Comparison of ENCODE assay signal across 8 mouse cellular contexts in the genomic region with DNA sequence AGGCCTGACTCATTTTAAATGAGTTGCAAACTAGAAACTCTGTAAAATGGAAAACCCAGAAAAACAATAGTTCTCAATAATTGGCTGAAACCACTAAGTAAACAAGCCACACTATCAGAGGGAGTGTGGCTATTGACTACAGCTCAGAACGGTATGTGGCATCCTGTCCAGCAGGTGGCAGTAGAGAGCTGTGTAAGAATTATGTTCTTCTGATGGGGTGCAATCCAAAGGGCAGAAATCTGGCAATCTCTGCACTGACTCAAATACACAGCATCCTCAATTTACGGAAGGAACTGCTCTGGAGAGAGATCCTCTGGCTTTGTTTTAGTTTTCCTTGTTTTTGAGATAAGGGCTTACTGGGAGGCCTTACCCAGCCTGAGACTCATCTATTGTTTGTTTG. TPM values are rescaled to one million over a fixed set of nuclear protein-coding genes. Genes with fewer than 3 reads are reported as not detected.
DNase-seq lines count a peak whose midpoint lies in the region; ATAC-seq and TF ChIP-seq lines count a peak whose summit lies in the region.

No protein-coding gene starts in this region.

- H3K4me2 ChIP-seq in lung, postnatal 0 days (replicated peaks; ENCODE audit: low read depth, low read length): no peak overlapping the region

- H3K9ac ChIP-seq in lung, postnatal 0 days (replicated peaks; ENCODE audit: low read depth): no peak overlapping the region

- intact Hi-C loops in heart, postnatal 25 days (cut with DNase I): loop anchor here (1.0 to 5.0 kb wide), 3 partner anchors 87 to 175 kb away; no protein-coding TSS in a partner anchor

- no peak overlapping the region for H3K27ac ChIP-seq in lung, postnatal 0 days (ENCODE audit: low read length)

- TF ChIP-seq EP300 in lung, postnatal 0 days (IDR thresholded peaks at IDR 0.05): no peak

- no peaks in the 10 kb centered on the region for H3K9me3 ChIP-seq in lung, postnatal 0 days (ENCODE audit: low read length)

- H3K4me3 ChIP-seq in lung, postnatal 0 days (ENCODE audit: low read depth, low read length): no peak overlapping the region

- peak; percentile 78 for ATAC-seq in erythroid progenitor cell, adult 5-6 weeks (replicated peaks; ENCODE audit: low FRiP score, poor library complexity, severe bottlenecking)
- ATAC-seq in lung, postnatal 0 days: peak; percentile 76

- no peaks in the 10 kb centered on the region for H3K27me3 ChIP-seq in lung, postnatal 0 days (replicated peaks; ENCODE audit: insufficient read depth, low read length)

- TF ChIP-seq CTCF in lung, postnatal 0 days (IDR thresholded peaks at IDR 0.05): peak; percentile 95

- WGBS in lung, postnatal 0 days: 0% methylated on average over 2 of the region's 2 CpGs

- H3K4me1 ChIP-seq in lung, postnatal 0 days (ENCODE audit: insufficient read depth, low read depth, low read length): no peaks in the 10 kb centered on the region

- no peaks in the 10 kb centered on the region for H3K36me3 ChIP-seq in lung, postnatal 0 days (ENCODE audit: insufficient read depth, low read length)

- peak; percentile 89 for DNase-seq in ES-CJ7 (ENCODE audit: low read depth, low spot score)
- DNase-seq in brain, embryonic 18.5 days (ENCODE audit: low read depth, low spot score): peak; percentile 72
- DNase-seq in heart, postnatal 25 days (ENCODE audit: low spot score): peak; percentile 78
- peak; percentile 85 to 95 for DNase-seq in layer of hippocampus, adult 18-20 months (ENCODE audit: low spot score in 2 of 2)
- peak; percentile 95 for DNase-seq in lung, postnatal 0 days (ENCODE audit: low spot score)
- peak; percentile 89 for DNase-seq in retina, postnatal 1 day
- DNase-seq in urinary bladder, adult 18-20 months (ENCODE audit: low spot score in 2 of 2): peak; percentile 57 to 80

RNA-seq across cellular contexts. Expression of a gene that starts 15.9 kb away (rescaled TPM):
- not detected in 2 replicates for total RNA-seq in erythroid progenitor cell, adult 5-6 weeks (2015; ENCODE audit: low replicate concordance)
- total RNA-seq in erythroid progenitor cell, adult 5-6 weeks (2017; ENCODE audit: low replicate concordance): 0.61 and 0.64 TPM in 2 replicates
- total RNA-seq in heart, postnatal 25 days (2021): under 1 TPM in 1 of 2 experiments, not detected in 1; 0.11 TPM
- 1 to 10 TPM; 1.6 to 2.6 TPM for total RNA-seq in layer of hippocampus, adult 18-20 months (2021)
- 0.08 and 0.29 TPM in 2 replicates for polyA plus RNA-seq in lung, postnatal 0 days (2015; fragmentation: Nextera tagmentation; extraction: Ambion mirVana)

RNA-seq across cellular contexts. Expression of a gene that starts 59.2 kb away (rescaled TPM):
- total RNA-seq in erythroid progenitor cell, adult 5-6 weeks (2015; ENCODE audit: low replicate concordance): not detected in 2 replicates
- not detected in 2 replicates for total RNA-seq in erythroid progenitor cell, adult 5-6 weeks (2017; ENCODE audit: low replicate concordance)
- under 1 TPM; 0.83 to 0.87 TPM for total RNA-seq in heart, postnatal 25 days (2021)
- total RNA-seq in layer of hippocampus, adult 18-20 months (2021): 10 to 100 TPM; 70.8 to 71.5 TPM
- 1.3 and 1.5 TPM in 2 replicates for polyA plus RNA-seq in lung, postnatal 0 days (2015; fragmentation: Nextera tagmentation; extraction: Ambion mirVana)

Comparison
In these comparisons a context has a peak if more than half of its experiments do, and no peak if none do; other contexts are left out.
1. RNA of a gene that starts 59.2 kb away (total RNA-seq): 70.8 to 71.5 TPM in layer of hippocampus, adult 18-20 months; 0.83 to 0.87 TPM in heart, postnatal 25 days and not detected in erythroid progenitor cell, adult 5-6 weeks; every median in the first group is over 10 times any median in the second.
2. Peak in every context shown above with its lines, with median percentiles within 50 percentile points of each other: DNase-seq.